Mouse (Mus musculus): ENCODE data around the gene Pax4. TPM values are rescaled to one million over a fixed set of nuclear protein-coding genes. Genes with fewer than 3 reads are reported as not detected.

Gene Pax4
- polyA plus RNA-seq, 1 experiment from 2014 or later: not detected

- Histone ChIP-seq H3K4me2 (ENCODE audit: low read length) (no peak within 1 kb of the TSS), H3K27ac (ENCODE audit: low read depth, low read length) (no peak within 1 kb of the TSS), H3K4me3 (ENCODE audit: low read depth, low read length) (no peak within 1 kb of the TSS), H3K9me3 (replicated peaks; ENCODE audit: control insufficient read depth, low read length) (no peaks in the 10 kb centered on the region), H3K36me3 (ENCODE audit: control insufficient read depth, insufficient read depth, low read length) (peaks cover 18% of the 10 kb centered on the region), H3K27me3 (replicated peaks; ENCODE audit: control insufficient read depth, insufficient read depth, low read length) (no peaks in the 10 kb centered on the region), H3K9ac (ENCODE audit: low read length) (no peak within 1 kb of the TSS), H3K4me1 (ENCODE audit: control insufficient read depth, insufficient read depth, low read length) (peaks cover 10% of the 10 kb centered on the region)
- 78% methylated on average over 3 of the region's 3 CpGs for WGBS
- ATAC-seq (no peak), DNase-seq (ENCODE audit: low spot score) (no peak)
Observed at GRCm38 (mm10) chr6:28427096-28427839, 21.9 kb downstream of the Pax4 start, which contains the start of gene Fscn3. Fscn3 (plus strand) TSS chr6:28427789.

GRCm38 (mm10) chr6:28425019-28425418 is 24.1 kb downstream of the Pax4 start:
- no peak for DNase-seq (ENCODE audit: low spot score)
- Histone ChIP-seq H3K9ac (ENCODE audit: low read length) (0 out of 2 replicates have a peak overlapping the region, but pooled peaks have one; percentile 13), H3K27ac (ENCODE audit: low read depth, low read length) (no peak overlapping the region), H3K4me3 (ENCODE audit: low read depth, low read length) (no peak overlapping the region), H3K4me1 (ENCODE audit: control insufficient read depth, insufficient read depth, low read length) (peaks cover 25% of the 10 kb centered on the region), H3K4me2 (ENCODE audit: low read length) (peak overlapping the region; percentile 72), H3K9me3 (replicated peaks; ENCODE audit: control insufficient read depth, low read length) (no peaks in the 10 kb centered on the region), H3K36me3 (ENCODE audit: control insufficient read depth, insufficient read depth, low read length) (peaks cover 18% of the 10 kb centered on the region), H3K27me3 (replicated peaks; ENCODE audit: control insufficient read depth, insufficient read depth, low read length) (no peaks in the 10 kb centered on the region)
- no peak for ATAC-seq
- WGBS: 97% methylated on average over 6 of the region's 6 CpGs

GRCm38 (mm10) chr6:28423767-28424695 is 25.1 kb downstream of the Pax4 start:
- DNase-seq (ENCODE audit: low spot score): peak; percentile 44
- Histone ChIP-seq H3K4me2 (ENCODE audit: low read length) (peak overlapping the region; percentile 72), H3K36me3 (ENCODE audit: control insufficient read depth, insufficient read depth, low read length) (peaks cover 18% of the 10 kb centered on the region), H3K4me3 (ENCODE audit: low read depth, low read length) (peak overlapping the region; percentile 92), H3K9me3 (replicated peaks; ENCODE audit: control insufficient read depth, low read length) (no peaks in the 10 kb centered on the region), H3K27ac (ENCODE audit: low read depth, low read length) (peak overlapping the region; percentile 78), H3K27me3 (replicated peaks; ENCODE audit: control insufficient read depth, insufficient read depth, low read length) (no peaks in the 10 kb centered on the region), H3K9ac (ENCODE audit: low read length) (peak overlapping the region; percentile 96), H3K4me1 (ENCODE audit: control insufficient read depth, insufficient read depth, low read length) (peaks cover 27% of the 10 kb centered on the region)
- WGBS: 14% methylated on average over 33 of the region's 46 CpGs
- peak; percentile 45 for ATAC-seq

GRCm38 (mm10) chr6:28423313-28423712 is 25.8 kb downstream of the Pax4 start, which contains the start of gene Arf5:
Arf5 (plus strand) TSS chr6:28423560.
- peaks cover 27% of the 10 kb centered on the region for H3K4me1 ChIP-seq (ENCODE audit: control insufficient read depth, insufficient read depth, low read length)
- peak within 1 kb of the TSS; percentile 92 for H3K4me3 ChIP-seq (ENCODE audit: low read depth, low read length)
- peak within 1 kb of the TSS; percentile 78 for H3K27ac ChIP-seq (ENCODE audit: low read depth, low read length)
- peak within 1 kb of the TSS; percentile 72 for H3K4me2 ChIP-seq (ENCODE audit: low read length)
- no peaks in the 10 kb centered on the region for H3K9me3 ChIP-seq (replicated peaks; ENCODE audit: control insufficient read depth, low read length)
- WGBS: under 1% methylated on average over 18 of the region's 42 CpGs
- H3K36me3 ChIP-seq (ENCODE audit: control insufficient read depth, insufficient read depth, low read length): peaks cover 25% of the 10 kb centered on the region
- peak; percentile 93 for DNase-seq (ENCODE audit: low spot score)
- peak; percentile 79 for ATAC-seq
- H3K9ac ChIP-seq (ENCODE audit: low read length): peak within 1 kb of the TSS; percentile 96
- H3K27me3 ChIP-seq (replicated peaks; ENCODE audit: control insufficient read depth, insufficient read depth, low read length): no peaks in the 10 kb centered on the region

- peak overlapping the region; percentile 92; the same call in 1 of the 2 replicates for H3K4me3 ChIP-seq (ENCODE audit: low read depth, low read length)
- no peak overlapping the region; the same call in 1 of the 2 replicates for H3K9ac ChIP-seq (ENCODE audit: low read length)
- no peak overlapping the region for H3K27ac ChIP-seq (ENCODE audit: low read depth, low read length)
- DNase-seq (ENCODE audit: low spot score) (no peak), ATAC-seq (no peak; the same call in 1 of the 2 replicates)
- no peaks in the 10 kb centered on the region for H3K9me3 ChIP-seq (replicated peaks; ENCODE audit: control insufficient read depth, low read length)
- H3K36me3 ChIP-seq (ENCODE audit: control insufficient read depth, insufficient read depth, low read length): peaks cover 31% of the 10 kb centered on the region
- H3K27me3 ChIP-seq (replicated peaks; ENCODE audit: control insufficient read depth, insufficient read depth, low read length): no peaks in the 10 kb centered on the region
- peaks cover 27% of the 10 kb centered on the region for H3K4me1 ChIP-seq (ENCODE audit: control insufficient read depth, insufficient read depth, low read length)
- 68% methylated on average over 15 of the region's 15 CpGs for WGBS
- H3K4me2 ChIP-seq (ENCODE audit: low read length): peak overlapping the region; percentile 72
Observed at GRCm38 (mm10) chr6:28422651-28423290, 26.4 kb downstream of the Pax4 start.

GRCm38 (mm10) chr6:28421469-28422000 is 27.6 kb downstream of the Pax4 start:
- peaks cover 27% of the 10 kb centered on the region for H3K4me1 ChIP-seq (ENCODE audit: control insufficient read depth, insufficient read depth, low read length)
- peak overlapping the region; percentile 81 for H3K9ac ChIP-seq (ENCODE audit: low read length)
- peak overlapping the region; percentile 82 for H3K4me2 ChIP-seq (ENCODE audit: low read length)
- WGBS: under 1% methylated on average over 27 of the region's 27 CpGs
- H3K4me3 ChIP-seq (ENCODE audit: low read depth, low read length): peak overlapping the region; percentile 89
- no peak overlapping the region for H3K27ac ChIP-seq (ENCODE audit: low read depth, low read length)
- H3K9me3 ChIP-seq (replicated peaks; ENCODE audit: control insufficient read depth, low read length): no peaks in the 10 kb centered on the region
- DNase-seq (ENCODE audit: low spot score) (peak; percentile 93), ATAC-seq (peak; percentile 83)
- no peaks in the 10 kb centered on the region for H3K27me3 ChIP-seq (replicated peaks; ENCODE audit: control insufficient read depth, insufficient read depth, low read length)
- H3K36me3 ChIP-seq (ENCODE audit: control insufficient read depth, insufficient read depth, low read length): peaks cover 34% of the 10 kb centered on the region

GRCm38 (mm10) chr6:28420865-28421264 is 28.3 kb downstream of the Pax4 start:
- WGBS: 26% methylated on average over 13 of the region's 13 CpGs
- ATAC-seq (no peak), DNase-seq (ENCODE audit: low spot score) (no peak)
- H3K4me1 ChIP-seq (ENCODE audit: control insufficient read depth, insufficient read depth, low read length): peaks cover 27% of the 10 kb centered on the region
- H3K9me3 ChIP-seq (replicated peaks; ENCODE audit: control insufficient read depth, low read length): no peaks in the 10 kb centered on the region
- H3K4me2 ChIP-seq (ENCODE audit: low read length): peak overlapping the region; percentile 82
- peak overlapping the region; percentile 81 for H3K9ac ChIP-seq (ENCODE audit: low read length)
- no peaks in the 10 kb centered on the region for H3K27me3 ChIP-seq (replicated peaks; ENCODE audit: control insufficient read depth, insufficient read depth, low read length)
- H3K36me3 ChIP-seq (ENCODE audit: control insufficient read depth, insufficient read depth, low read length): peaks cover 28% of the 10 kb centered on the region
- no peak overlapping the region for H3K27ac ChIP-seq (ENCODE audit: low read depth, low read length)
- peak overlapping the region; percentile 89 for H3K4me3 ChIP-seq (ENCODE audit: low read depth, low read length)

- no peak overlapping the region for H3K27ac ChIP-seq (ENCODE audit: low read depth, low read length)
- 82% methylated on average over 17 of the region's 17 CpGs for WGBS
- ATAC-seq: no peak
Observed at GRCm38 (mm10) chr6:28420361-28420760, 28.8 kb downstream of the Pax4 start.

More at GRCm38 (mm10) chr6:28420361-28420760, 28.8 kb downstream of the Pax4 start:
- Histone ChIP-seq H3K9me3 (replicated peaks; ENCODE audit: control insufficient read depth, low read length) (no peaks in the 10 kb centered on the region), H3K4me2 (ENCODE audit: low read length) (peak overlapping the region; percentile 82), H3K27me3 (replicated peaks; ENCODE audit: control insufficient read depth, insufficient read depth, low read length) (no peaks in the 10 kb centered on the region), H3K36me3 (ENCODE audit: control insufficient read depth, insufficient read depth, low read length) (peaks cover 25% of the 10 kb centered on the region), H3K9ac (ENCODE audit: low read length) (0 out of 2 replicates have a peak overlapping the region, but pooled peaks have one; percentile 3), H3K4me1 (ENCODE audit: control insufficient read depth, insufficient read depth, low read length) (peaks cover 27% of the 10 kb centered on the region), H3K4me3 (ENCODE audit: low read depth, low read length) (peak overlapping the region; percentile 89)
- no peak for DNase-seq (ENCODE audit: low spot score)
